Mouse (Mus musculus) cerebellum, adult 2 months (tissue): Measurements from ENCODE around the gene Atf6b.

ENCODE experiments used
- CTCF ChIP-seq: fragments of 200-500 bp; IDR thresholded peaks from 2 replicates; pipeline ENCODE4 v1.5.1; 2011; ENCODE audit warnings: low read depth, mild to moderate bottlenecking, control low read depth, low read length, moderate library complexity, borderline replicate concordance; ENCODE audit not compliant: insufficient read depth
- POLR2A ChIP-seq: fragments of 200-500 bp; IDR thresholded peaks from 2 replicates; pipeline ENCODE4 v1.6.1; 2011; ENCODE audit warnings: low read length, control low read depth, borderline replicate concordance; ENCODE audit not compliant: insufficient read depth

GRCm38 (mm10) chr17:34603375-34604060, 43.4 kb upstream of the Atf6b start, which contains the start of gene Rnf5:
- TF ChIP-seq CTCF (no peak), POLR2A (peak; percentile 52; the same call in 1 of the 2 replicates)
